Comparison of ENCODE assay signal across 12 mouse cellular contexts in the genomic region with DNA sequence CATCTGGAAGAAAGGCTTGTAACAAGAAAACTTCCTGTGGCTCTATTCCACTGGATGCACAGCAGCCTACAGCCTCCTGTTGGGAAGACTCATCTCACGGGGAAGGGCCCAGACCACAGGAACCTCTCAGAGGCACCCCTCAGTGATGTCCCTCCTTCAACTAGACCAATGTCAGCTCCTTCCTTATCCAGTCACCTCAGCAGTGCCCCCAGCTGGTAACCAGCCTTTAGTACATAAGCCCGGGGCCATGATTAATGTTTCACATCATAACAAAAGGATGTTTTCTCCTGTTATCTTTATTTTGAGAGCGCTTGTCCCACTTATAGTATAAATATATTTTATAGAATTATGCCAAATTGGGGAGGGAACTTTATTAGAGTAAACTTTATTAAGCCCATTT.
DNase-seq lines count a peak whose midpoint lies in the region; ATAC-seq and TF ChIP-seq lines count a peak whose summit lies in the region.
"Had no signal": no experiment of that assay in that cellular context is flagged by ENCODE, and none has a peak within 500 bp of the region (broad histone marks: within the 10 kb centered on the region; RNA-seq: fewer than 3 reads in every experiment).

No protein-coding gene starts in this region.

- H3K27me3 ChIP-seq in kidney, embryonic 16.5 days (ENCODE audit: insufficient read depth, low read length), result no peaks in the 10 kb centered on the region
- no peaks in the 10 kb centered on the region for H3K27me3 ChIP-seq in neural tube, embryonic 15.5 days (replicated peaks)
- H3K27me3 ChIP-seq: limb, embryonic 15.5 days had no signal

- peak; percentile 30 for DNase-seq in kidney, postnatal 10 days
- peak; percentile 22 for DNase-seq in 416B (ENCODE audit: low read depth)
- no peak for DNase-seq in brain, embryonic 14.5 days (ENCODE audit: low read depth)
- DNase-seq in gastrocnemius, postnatal 10 days, result no peak
- DNase-seq in right cerebral cortex, adult 18-20 months, result no peak
- DNase-seq: cerebellum, adult 8-10 months; heart, postnatal 10 days; right cerebral cortex, postnatal 25 days had no signal

- 87% methylated on average over 3 of the region's 3 CpGs for WGBS in kidney, embryonic 16.5 days
- 90% methylated on average over 3 of the region's 3 CpGs for WGBS in neural tube, embryonic 15.5 days

- no peak overlapping the region for H3K4me3 ChIP-seq in kidney, embryonic 16.5 days (ENCODE audit: low read length)
- no peak overlapping the region for H3K4me3 ChIP-seq in neural tube, embryonic 15.5 days (replicated peaks)
- H3K4me3 ChIP-seq: limb, embryonic 15.5 days had no signal

- peak; percentile 5; the same call in 1 of the 2 replicates for TF ChIP-seq CTCF in brain, embryonic 14.5 days (IDR thresholded peaks at IDR 0.05; ENCODE audit: borderline replicate concordance, extremely low read depth, insufficient read depth, insufficient read length)

- H3K4me1 ChIP-seq in kidney, embryonic 16.5 days (ENCODE audit: insufficient read depth, low read length), result peaks cover 9% of the 10 kb centered on the region; the same call in 1 of the 2 replicates
- H3K4me1 ChIP-seq in neural tube, embryonic 15.5 days, result peaks cover 6% of the 10 kb centered on the region; the same call in 1 of the 2 replicates

- no peak for ATAC-seq in kidney, embryonic 16.5 days (ENCODE audit: low FRiP score, low TSS enrichment)
- peak; percentile 56 for ATAC-seq in CD4-positive, CD25-positive, alpha-beta regulatory T cell, adult 4 months
- no peak for ATAC-seq in neural tube, embryonic 15.5 days (ENCODE audit: low FRiP score)

- H3K4me2 ChIP-seq in kidney, embryonic 16.5 days (replicated peaks; ENCODE audit: low read depth, low read length), result no peak overlapping the region
- no peak overlapping the region for H3K4me2 ChIP-seq in neural tube, embryonic 15.5 days
- H3K4me2 ChIP-seq: limb, embryonic 15.5 days had no signal

- no peaks in the 10 kb centered on the region for H3K9me3 ChIP-seq in kidney, embryonic 16.5 days (ENCODE audit: low read length)
- H3K9me3 ChIP-seq in neural tube, embryonic 15.5 days (replicated peaks), result no peaks in the 10 kb centered on the region
- H3K9me3 ChIP-seq: limb, embryonic 15.5 days had no signal

- H3K9ac ChIP-seq in kidney, embryonic 16.5 days (replicated peaks; ENCODE audit: low read length), result no peak overlapping the region
- H3K9ac ChIP-seq in neural tube, embryonic 15.5 days (replicated peaks), result no peak overlapping the region
- H3K9ac ChIP-seq: limb, embryonic 15.5 days had no signal

- no peak overlapping the region for H3K27ac ChIP-seq in kidney, embryonic 16.5 days (ENCODE audit: low read length)
- H3K27ac ChIP-seq in neural tube, embryonic 15.5 days (replicated peaks), result no peak overlapping the region
- H3K27ac ChIP-seq: limb, embryonic 15.5 days had no signal

- H3K36me3 ChIP-seq in kidney, embryonic 16.5 days (ENCODE audit: insufficient read depth, low read length), result no peaks in the 10 kb centered on the region
- no peaks in the 10 kb centered on the region for H3K36me3 ChIP-seq in neural tube, embryonic 15.5 days
- H3K36me3 ChIP-seq: limb, embryonic 15.5 days had no signal

- no peak for TF ChIP-seq POLR2A in brain, embryonic 14.5 days (IDR thresholded peaks at IDR 0.05; ENCODE audit: borderline replicate concordance, extremely low read depth, insufficient read depth, insufficient read length, poor library complexity, severe bottlenecking)

Comparison
In these comparisons a context has a peak if more than half of its experiments do, and no peak if none do; other contexts are left out.
1. DNase-seq: peak in kidney, postnatal 10 days (single experiment) and 416B (single experiment); none in brain, embryonic 14.5 days (single experiment), gastrocnemius, postnatal 10 days (single experiment) and right cerebral cortex, adult 18-20 months (single experiment).